10 mouse cellular contexts compared by ENCODE assay signal in the genomic region with DNA sequence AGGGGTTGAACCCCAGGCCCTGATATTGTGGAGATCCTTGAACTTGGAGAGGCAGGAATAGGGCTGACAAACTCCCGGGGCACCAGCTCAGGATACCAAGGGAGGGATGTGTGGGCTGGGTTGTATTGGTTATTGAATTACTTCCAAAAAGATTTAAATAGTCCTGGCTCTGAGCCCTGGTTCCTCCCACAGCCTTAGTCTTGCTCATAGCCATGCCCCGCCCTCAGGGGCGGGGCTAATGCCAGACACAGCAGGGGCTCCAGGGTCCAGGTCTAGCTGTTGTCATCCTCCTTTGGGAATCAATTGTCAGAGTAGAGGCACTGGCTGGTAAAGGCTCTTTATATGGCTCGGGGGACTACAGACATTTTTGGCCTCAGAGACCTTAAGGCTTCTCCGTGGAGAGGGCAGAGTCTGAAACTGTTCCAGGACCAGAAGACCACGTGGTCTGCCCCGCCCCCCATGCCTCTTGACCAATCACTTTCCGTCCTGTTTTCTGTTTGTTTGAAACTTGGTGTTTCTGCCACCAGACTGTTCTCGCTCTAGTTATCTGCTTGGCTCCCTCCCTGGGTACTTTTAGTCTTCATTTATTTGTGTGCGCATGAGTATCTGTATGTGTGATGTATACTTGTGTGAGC. TPM values are rescaled to one million over a fixed set of nuclear protein-coding genes. Genes with fewer than 3 reads are reported as not detected.
DNase-seq lines count a peak whose midpoint lies in the region; ATAC-seq and TF ChIP-seq lines count a peak whose summit lies in the region.
"Had no signal": no experiment of that assay in that cellular context is flagged by ENCODE, and none has a peak within 500 bp of the region (broad histone marks: within the 10 kb centered on the region; RNA-seq: fewer than 3 reads in every experiment).

No protein-coding gene starts in this region.

- H3K36me3 ChIP-seq in limb, embryonic 14.5 days (ENCODE audit: control insufficient read depth, insufficient read depth, low read length) = no peaks in the 10 kb centered on the region
- H3K36me3 ChIP-seq in limb, embryonic 10.5 days = no peaks in the 10 kb centered on the region
- H3K36me3 ChIP-seq in forebrain, embryonic 15.5 days = no peaks in the 10 kb centered on the region
- H3K36me3 ChIP-seq in liver, embryonic 11.5 days (ENCODE audit: control insufficient read depth, insufficient read depth, low read length) = no peaks in the 10 kb centered on the region
- H3K36me3 ChIP-seq: liver, embryonic 15.5 days had no signal

- peak; percentile 42 for DNase-seq in limb, embryonic 14.5 days (ENCODE audit: low spot score)
- no peak for DNase-seq in limb, embryonic 10.5 days (ENCODE audit: low spot score)
- DNase-seq in R1 (ENCODE audit: low read depth, low spot score) = peak; percentile 74
- DNase-seq in left cerebral cortex, postnatal 25 days (ENCODE audit: low spot score in 2 of 2) = peak; percentile 32 to 58
- DNase-seq in liver, embryonic 11.5 days (ENCODE audit: low spot score) = no peak
- DNase-seq in spleen, postnatal 10 days (ENCODE audit: low spot score in 2 of 2) = no peak

- H3K4me2 ChIP-seq in limb, embryonic 14.5 days (replicated peaks; ENCODE audit: low read depth, low read length, severe bottlenecking) = no peak overlapping the region
- H3K4me2 ChIP-seq in forebrain, embryonic 15.5 days (replicated peaks) = no peak overlapping the region
- H3K4me2 ChIP-seq in liver, embryonic 11.5 days = no peak overlapping the region
- H3K4me2 ChIP-seq: liver, embryonic 15.5 days had no signal

- TF ChIP-seq POLR2A in limb, embryonic 14.5 days (IDR thresholded peaks at IDR 0.05; ENCODE audit: borderline replicate concordance, extremely low read depth, insufficient read depth, insufficient read length) = no peak

- H3K9ac ChIP-seq in limb, embryonic 14.5 days (ENCODE audit: low read depth, low read length, severe bottlenecking) = no peak overlapping the region
- H3K9ac ChIP-seq in forebrain, embryonic 15.5 days (replicated peaks) = no peak overlapping the region
- no peak overlapping the region for H3K9ac ChIP-seq in liver, embryonic 11.5 days (ENCODE audit: low read depth, low read length)
- H3K9ac ChIP-seq: liver, embryonic 15.5 days had no signal

- H3K9me3 ChIP-seq in limb, embryonic 14.5 days (ENCODE audit: control insufficient read depth, low read length) = no peaks in the 10 kb centered on the region
- H3K9me3 ChIP-seq in limb, embryonic 10.5 days (replicated peaks) = no peaks in the 10 kb centered on the region
- no peaks in the 10 kb centered on the region for H3K9me3 ChIP-seq in forebrain, embryonic 15.5 days
- no peaks in the 10 kb centered on the region for H3K9me3 ChIP-seq in liver, embryonic 11.5 days (ENCODE audit: control insufficient read depth, low read length)
- H3K9me3 ChIP-seq: liver, embryonic 15.5 days had no signal

- intact Hi-C loops in left cerebral cortex, postnatal 25 days (cut with DNase I) = no loop called here

- no peak overlapping the region for H3K27ac ChIP-seq in limb, embryonic 14.5 days (replicated peaks; ENCODE audit: low read depth, low read length)
- no peak overlapping the region for H3K27ac ChIP-seq in limb, embryonic 10.5 days
- H3K27ac ChIP-seq in forebrain, embryonic 15.5 days (replicated peaks) = 0 out of 2 replicates have a peak overlapping the region, but pooled peaks have one; percentile 12
- H3K27ac ChIP-seq in liver, embryonic 11.5 days (ENCODE audit: low read depth, low read length) = no peak overlapping the region
- H3K27ac ChIP-seq: liver, embryonic 15.5 days had no signal

- no peak overlapping the region for H3K4me3 ChIP-seq in limb, embryonic 14.5 days (replicated peaks; ENCODE audit: low read length)
- H3K4me3 ChIP-seq in limb, embryonic 10.5 days = no peak overlapping the region
- H3K4me3 ChIP-seq in forebrain, embryonic 15.5 days = no peak overlapping the region
- no peak overlapping the region for H3K4me3 ChIP-seq in liver, embryonic 11.5 days (ENCODE audit: low read depth, low read length)
- H3K4me3 ChIP-seq: erythroblast, embryonic 14.5 days; liver, embryonic 15.5 days had no signal

- WGBS in limb, embryonic 14.5 days = 31% methylated on average over 10 of the region's 10 CpGs
- WGBS in limb, embryonic 10.5 days = 37% methylated on average over 10 of the region's 10 CpGs
- WGBS in forebrain, embryonic 15.5 days = 22% methylated on average over 10 of the region's 10 CpGs
- WGBS in liver, embryonic 11.5 days = 26% methylated on average over 10 of the region's 10 CpGs

- peaks cover 13% of the 10 kb centered on the region; the same call in 1 of the 2 replicates for H3K27me3 ChIP-seq in limb, embryonic 14.5 days (ENCODE audit: control insufficient read depth, insufficient read depth, low read length)
- peaks cover 93% of the 10 kb centered on the region for H3K27me3 ChIP-seq in limb, embryonic 10.5 days (ENCODE audit: low read depth, poor library complexity, severe bottlenecking)
- H3K27me3 ChIP-seq in forebrain, embryonic 15.5 days = no peaks in the 10 kb centered on the region
- peaks cover 22% of the 10 kb centered on the region for H3K27me3 ChIP-seq in liver, embryonic 11.5 days (replicated peaks; ENCODE audit: control insufficient read depth, insufficient read depth, low read length)

- ATAC-seq in limb, embryonic 14.5 days (ENCODE audit: low FRiP score, low read depth) = no peak
- peak; percentile 30; the same call in 1 of the 2 replicates for ATAC-seq in forebrain, embryonic 15.5 days (replicated peaks)
- no peak for ATAC-seq in liver, embryonic 11.5 days (replicated peaks; ENCODE audit: low FRiP score)

- H3K4me1 ChIP-seq in limb, embryonic 14.5 days (ENCODE audit: control insufficient read depth, insufficient read depth, low read length) = no peaks in the 10 kb centered on the region
- peaks cover 13% of the 10 kb centered on the region; the same call in 1 of the 2 replicates for H3K4me1 ChIP-seq in limb, embryonic 10.5 days
- peaks cover 21% of the 10 kb centered on the region for H3K4me1 ChIP-seq in forebrain, embryonic 15.5 days
- no peaks in the 10 kb centered on the region for H3K4me1 ChIP-seq in liver, embryonic 11.5 days (replicated peaks; ENCODE audit: control insufficient read depth, insufficient read depth, low read length)
- H3K4me1 ChIP-seq: liver, embryonic 15.5 days had no signal

RNA-seq across cellular contexts. Expression of a gene that starts 30.8 kb away (rescaled TPM):
- not detected in 2 replicates for polyA plus RNA-seq in limb, embryonic 14.5 days (2012; rRNA removed)
- polyA plus RNA-seq in limb, embryonic 14.5 days (2014; fragmentation: Nextera tagmentation; extraction: Ambion mirVana) = not detected in 2 replicates
- polyA plus RNA-seq in limb, embryonic 10.5 days (2016; fragmentation: Nextera tagmentation; extraction: Ambion mirVana) = not detected in 2 replicates
- polyA plus RNA-seq in forebrain, embryonic 15.5 days (2015; fragmentation: Nextera tagmentation; extraction: Ambion mirVana) = not detected in 2 replicates
- not detected for total RNA-seq in left cerebral cortex, postnatal 25 days (2021)
- polyA plus RNA-seq in liver, embryonic 11.5 days (2014; fragmentation: Nextera tagmentation; extraction: Ambion mirVana) = not detected in 2 replicates
- total RNA-seq: hematopoietic stem cell, adult 5-6 weeks had no signal
- polyA plus RNA-seq: erythroblast, embryonic 14.5 days; liver, embryonic 15.5 days had no signal

Comparison
In these comparisons a context has a peak if more than half of its experiments do, and no peak if none do; other contexts are left out.
1. DNase-seq: peak in limb, embryonic 14.5 days (single experiment), R1 (single experiment) and left cerebral cortex, postnatal 25 days (2 of 2); none in limb, embryonic 10.5 days (single experiment), liver, embryonic 11.5 days (single experiment) and spleen, postnatal 10 days (0 of 2).